ENCODE assay signal across 8 mouse cellular contexts in genomic region chr11:115627705-115628464, GRCm38 (mm10). TPM values are rescaled to one million over a fixed set of nuclear protein-coding genes. Genes with fewer than 3 reads are reported as not detected.
DNase-seq lines count a peak whose midpoint lies in the region; ATAC-seq lines count a peak whose summit lies in the region.

Slc25a19 (minus strand) TSS chr11:115628295.

- H3K9me3 ChIP-seq in heart, embryonic 14.5 days (ENCODE audit: control insufficient read depth, low read length) = no peaks in the 10 kb centered on the region
- no peaks in the 10 kb centered on the region for H3K9me3 ChIP-seq in liver, embryonic 13.5 days (replicated peaks)
- H3K9me3 ChIP-seq in stomach, embryonic 16.5 days (replicated peaks; ENCODE audit: control insufficient read depth, low read length) = no peaks in the 10 kb centered on the region

- H3K4me1 ChIP-seq in heart, embryonic 14.5 days (ENCODE audit: control insufficient read depth in 2 of 2, insufficient read depth in 2 of 2, low read length in 2 of 2) = peaks cover 2 to 10% of the 10 kb centered on the region in 2 experiments; a peak in 2 of 4 replicates
- H3K4me1 ChIP-seq in liver, embryonic 13.5 days (replicated peaks) = peaks cover 43% of the 10 kb centered on the region
- H3K4me1 ChIP-seq in stomach, embryonic 16.5 days (ENCODE audit: control insufficient read depth, insufficient read depth, low read length) = peaks cover 6% of the 10 kb centered on the region

- DNase-seq in c-Kit-negative CD71-positive TER-119-positive erythroid progenitor cells, embryonic 14.5 days (ENCODE audit: low read depth, low spot score) = peak; percentile 99
- DNase-seq in fibroblast of lung, adult 2 months (ENCODE audit: low read depth) = peak; percentile 100
- peak; percentile 100 for DNase-seq in kidney, postnatal 14 days
- DNase-seq in liver, embryonic 13.5 days = peak; percentile 99
- DNase-seq in neural tube, embryonic 10.5 days (ENCODE audit: extremely low spot score, low spot score) = peak; percentile 94

- H3K27ac ChIP-seq in heart, embryonic 14.5 days (replicated peaks in 1 of 2; ENCODE audit: control insufficient read depth in 1 of 2, insufficient read depth in 1 of 2, low read depth in 2 of 2, low read length in 2 of 2) = peak within 1 kb of the TSS; percentile 61 to 65
- H3K27ac ChIP-seq in liver, embryonic 13.5 days = peak within 1 kb of the TSS; percentile 81
- peak within 1 kb of the TSS; percentile 34 for H3K27ac ChIP-seq in stomach, embryonic 16.5 days (ENCODE audit: low read length)

- peaks cover 14% of the 10 kb centered on the region for H3K36me3 ChIP-seq in heart, embryonic 14.5 days (ENCODE audit: control insufficient read depth, insufficient read depth, low read length)
- peaks cover 13% of the 10 kb centered on the region for H3K36me3 ChIP-seq in liver, embryonic 13.5 days
- no peaks in the 10 kb centered on the region for H3K36me3 ChIP-seq in stomach, embryonic 16.5 days (ENCODE audit: control insufficient read depth, insufficient read depth, low read length)

- WGBS in heart, embryonic 14.5 days = under 1% methylated on average over 47 of the region's 47 CpGs
- WGBS in liver, embryonic 13.5 days (ENCODE audit: insufficient replicate concordance) = under 1% methylated on average over 47 of the region's 47 CpGs
- WGBS in stomach, embryonic 16.5 days = 0% methylated on average over 47 of the region's 47 CpGs

- peak within 1 kb of the TSS; percentile 80 for H3K9ac ChIP-seq in heart, embryonic 14.5 days (ENCODE audit: low read length)
- peak within 1 kb of the TSS; percentile 82 for H3K9ac ChIP-seq in liver, embryonic 13.5 days
- peak within 1 kb of the TSS; percentile 79 for H3K9ac ChIP-seq in stomach, embryonic 16.5 days (ENCODE audit: low read length)

- ATAC-seq in CD4-positive, CD25-positive, alpha-beta regulatory T cell, adult 4 months = peak; percentile 87
- peak; percentile 98 for ATAC-seq in heart, embryonic 14.5 days (ENCODE audit: insufficient number of reproducible peaks, insufficient read depth, low FRiP score, low read depth)
- peak; percentile 99 for ATAC-seq in liver, embryonic 13.5 days (ENCODE audit: low read depth)
- ATAC-seq in stomach, embryonic 16.5 days (ENCODE audit: insufficient read depth, low FRiP score) = peak; percentile 98

- no peaks in the 10 kb centered on the region for H3K27me3 ChIP-seq in heart, embryonic 14.5 days (ENCODE audit: control insufficient read depth, insufficient read depth, low read length)
- H3K27me3 ChIP-seq in liver, embryonic 13.5 days = no peaks in the 10 kb centered on the region
- H3K27me3 ChIP-seq in stomach, embryonic 16.5 days (ENCODE audit: control insufficient read depth, insufficient read depth, low read length) = no peaks in the 10 kb centered on the region

- H3K4me2 ChIP-seq in heart, embryonic 14.5 days (ENCODE audit: low read length) = peak within 1 kb of the TSS; percentile 85
- peak within 1 kb of the TSS; percentile 94 for H3K4me2 ChIP-seq in liver, embryonic 13.5 days
- peak within 1 kb of the TSS; percentile 91 for H3K4me2 ChIP-seq in stomach, embryonic 16.5 days (ENCODE audit: low read depth, low read length)

- peak within 1 kb of the TSS; percentile 72 to 91 for H3K4me3 ChIP-seq in heart, embryonic 14.5 days (ENCODE audit: control insufficient read depth in 1 of 2, insufficient read depth in 1 of 2, low read depth in 1 of 2, low read length in 2 of 2)
- H3K4me3 ChIP-seq in liver, embryonic 13.5 days (replicated peaks) = peak within 1 kb of the TSS; percentile 79
- H3K4me3 ChIP-seq in stomach, embryonic 16.5 days (replicated peaks; ENCODE audit: low read length) = peak within 1 kb of the TSS; percentile 75

RNA-seq across cellular contexts. Expression of gene Slc25a19, which starts in this region (rescaled TPM):
- 10 to 100 TPM; 93.6 to 98.8 TPM for polyA plus RNA-seq in CD4-positive, CD25-positive, alpha-beta regulatory T cell, adult 4 months (2017; shearing (Covaris generic))
- 42.8 and 46.0 TPM in 2 replicates for polyA plus RNA-seq in heart, embryonic 14.5 days (2014; fragmentation: Nextera tagmentation; extraction: Ambion mirVana)
- 12.2 and 15.8 TPM in 2 replicates for polyA plus RNA-seq in liver, embryonic 13.5 days (2015; fragmentation: Nextera tagmentation; extraction: Ambion mirVana)
- polyA plus RNA-seq in stomach, embryonic 16.5 days (2015; fragmentation: Nextera tagmentation; extraction: Ambion mirVana) = 22.1 and 22.7 TPM in 2 replicates

Comparison
In these comparisons a context has a peak if more than half of its experiments do, and no peak if none do; other contexts are left out.
1. Peak in every context shown above with its lines: DNase-seq, ATAC-seq, H3K4me3 ChIP-seq and H3K27ac ChIP-seq.